Mouse (Mus musculus) heart, embryonic 15.5 days (tissue): Measurements from ENCODE around the gene Fez2. TPM values are rescaled to one million over a fixed set of nuclear protein-coding genes. Genes with fewer than 3 reads are reported as not detected.

Experiments
- ATAC-seq: fragments of 200-750 bp; cut with Nextera tagmentation; replicated peaks from 2 replicates; pipeline ENCODE4 v1.8.0; 2017; ENCODE audit warnings: low read depth, moderate TSS enrichment; ENCODE audit not compliant: insufficient number of reproducible peaks, insufficient read depth, low FRiP score
- H3K27ac ChIP-seq: fragments of 300-500 bp; sonication (generic); 2 replicates; pipeline ENCODE4 v1.5.1; 2015; ENCODE audit warnings: mild to moderate bottlenecking, inconsistent platforms
- H3K27me3 ChIP-seq: fragments of 300-500 bp; sonication (generic); 2 replicates; pipeline ENCODE4 v1.6.1; 2015; ENCODE audit warnings: inconsistent platforms
- H3K36me3 ChIP-seq: fragments of 300-500 bp; sonication (generic); 2 replicates; pipeline ENCODE4 v1.6.1; 2015; ENCODE audit warnings: mild to moderate bottlenecking, inconsistent platforms
- H3K4me1 ChIP-seq: fragments of 300-500 bp; sonication (generic); replicated peaks from 2 replicates; pipeline ENCODE4 v1.6.1; 2015; ENCODE audit warnings: inconsistent platforms
- H3K4me2 ChIP-seq: fragments of 300-500 bp; sonication (generic); 2 replicates; pipeline ENCODE4 v1.6.1; 2015; ENCODE audit warnings: inconsistent platforms, mild to moderate bottlenecking, moderate library complexity
- H3K4me3 ChIP-seq: fragments of 300-500 bp; sonication (generic); 2 replicates; pipeline ENCODE4 v1.5.1; 2015; ENCODE audit warnings: mild to moderate bottlenecking, inconsistent platforms
- H3K9ac ChIP-seq: fragments of 300-500 bp; sonication (generic); 2 replicates; pipeline ENCODE4 v1.6.1; 2015; ENCODE audit warnings: mild to moderate bottlenecking, inconsistent platforms
- H3K9me3 ChIP-seq: fragments of 300-500 bp; sonication (generic); replicated peaks from 2 replicates; pipeline ENCODE4 v1.6.1; 2016; ENCODE audit warnings: inconsistent platforms
- WGBS: fragments of 180-500 bp; shearing (Covaris S2); methylation state at CpG from one replicate; pipeline ENCODE4 v1.1.7; 2015; ENCODE audit warnings: mixed read lengths; 5-methylcytosine and 5-hydroxymethylcytosine counted together
- polyA plus RNA-seq: library from polyadenylated mRNA; unstranded; fragments of >200 nt; fragmentation: Nextera tagmentation; extraction: Ambion mirVana; gene quantifications from 2 replicates; pipeline ENCODE4 v1.2.1, GENCODE M21; 2015

Fez2 gene
- polyA plus RNA-seq, 1 experiment from 2014 or later, result 51.4 TPM

DNA sequence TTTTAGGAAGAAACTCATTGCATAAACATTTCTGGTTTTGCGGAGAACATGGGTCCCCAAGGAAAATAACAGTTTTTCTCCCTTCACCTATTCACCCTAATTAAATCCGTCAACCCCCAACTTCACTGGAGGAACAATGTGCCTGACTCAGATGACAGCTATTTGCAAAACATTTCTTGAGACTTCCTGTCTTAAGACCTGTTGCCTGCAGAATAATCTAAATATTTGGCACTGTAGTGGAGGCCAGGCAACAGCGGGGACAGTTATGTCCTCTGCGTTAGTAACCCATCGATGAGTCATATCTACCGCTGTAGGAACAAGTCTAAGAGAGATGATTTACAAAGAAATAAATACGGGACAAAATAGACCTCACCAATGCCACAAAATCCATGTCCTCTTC is 26.9 kb upstream of the Fez2 start:
- Histone ChIP-seq H3K27me3 (no peaks in the 10 kb centered on the region), H3K27ac (no peak overlapping the region), H3K9ac (no peak overlapping the region), H3K4me3 (no peak overlapping the region), H3K4me1 (no peaks in the 10 kb centered on the region), H3K36me3 (no peaks in the 10 kb centered on the region), H3K9me3 (no peaks in the 10 kb centered on the region), H3K4me2 (no peak overlapping the region)
- no peak for ATAC-seq
- 66% methylated on average over 7 of the region's 7 CpGs for WGBS

DNA sequence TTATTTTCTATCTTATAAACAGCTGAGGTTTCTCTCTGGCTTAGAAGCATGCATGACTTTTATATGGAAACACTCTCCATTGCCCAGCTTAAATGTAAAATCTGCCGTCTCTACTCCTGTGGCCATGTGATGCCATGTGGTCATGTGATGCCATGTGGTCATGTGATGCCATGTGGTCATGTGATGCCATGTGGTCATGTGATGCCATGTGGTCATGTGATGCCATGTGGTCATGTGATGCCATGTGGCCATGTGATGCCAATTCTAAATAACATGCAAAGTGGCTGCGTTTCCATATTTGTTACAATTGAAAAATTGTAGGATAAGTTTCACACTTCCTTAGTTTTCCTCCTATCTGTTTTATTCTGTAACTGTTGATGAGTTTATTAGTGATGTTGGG is 22.8 kb upstream of the Fez2 start:
- Histone ChIP-seq H3K4me2 (no peak overlapping the region), H3K36me3 (no peaks in the 10 kb centered on the region), H3K9ac (no peak overlapping the region), H3K27me3 (no peaks in the 10 kb centered on the region), H3K4me3 (no peak overlapping the region), H3K9me3 (no peaks in the 10 kb centered on the region), H3K4me1 (no peaks in the 10 kb centered on the region), H3K27ac (no peak overlapping the region)
- no peak for ATAC-seq
- 93% methylated on average over 2 of the region's 2 CpGs for WGBS

DNA sequence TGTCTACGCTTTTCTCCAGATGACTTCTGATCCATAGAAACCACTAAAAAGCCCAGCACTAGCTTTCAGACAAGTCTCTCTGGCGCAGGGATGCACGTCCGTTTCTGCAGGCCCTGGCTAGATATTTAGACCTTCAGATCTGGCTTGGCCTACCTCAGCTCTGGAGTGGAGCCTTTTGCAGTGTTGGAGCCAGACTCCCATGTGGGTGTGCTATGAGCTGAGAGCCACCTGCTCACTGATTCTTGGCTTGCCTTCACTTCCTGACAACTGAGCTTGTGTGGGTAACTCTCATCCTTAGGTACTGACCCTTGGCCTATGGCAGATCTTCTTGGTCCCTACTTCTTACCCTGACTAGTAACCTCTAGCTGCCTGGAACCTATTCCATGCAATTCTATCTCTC is 19.2 kb upstream of the Fez2 start:
- no peak overlapping the region for H3K4me3 ChIP-seq
- H3K9me3 ChIP-seq, result no peaks in the 10 kb centered on the region
- no peaks in the 10 kb centered on the region for H3K36me3 ChIP-seq
- no peak overlapping the region for H3K4me2 ChIP-seq
- ATAC-seq, result no peak
- H3K27ac ChIP-seq, result no peak overlapping the region
- H3K4me1 ChIP-seq, result no peaks in the 10 kb centered on the region
- H3K27me3 ChIP-seq, result no peaks in the 10 kb centered on the region
- WGBS, result 80% methylated on average over 4 of the region's 4 CpGs
- no peak overlapping the region for H3K9ac ChIP-seq

DNA sequence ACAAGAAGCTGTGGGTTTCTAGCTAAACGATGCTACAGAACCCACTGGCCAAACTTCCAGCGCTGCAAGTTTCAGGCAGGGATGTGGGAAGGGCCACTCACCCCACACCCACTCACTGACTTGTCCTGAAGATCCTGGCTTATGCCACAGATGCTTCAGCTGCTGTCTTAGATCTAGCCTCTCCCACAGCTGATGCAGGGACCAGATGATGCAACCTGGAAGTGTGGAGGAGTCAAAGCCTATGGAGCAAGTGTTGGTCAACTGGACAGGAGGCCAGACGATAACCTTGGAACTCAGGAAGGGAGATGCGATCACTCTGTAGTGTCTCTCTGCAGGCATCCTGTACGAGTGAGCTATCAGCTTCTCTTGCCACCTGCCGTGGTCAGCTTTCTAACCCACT is 17.7 kb upstream of the Fez2 start:
- WGBS, result 78% methylated on average over 6 of the region's 6 CpGs
- no peak overlapping the region for H3K4me2 ChIP-seq
- H3K9me3 ChIP-seq, result no peaks in the 10 kb centered on the region
- H3K9ac ChIP-seq, result no peak overlapping the region
- ATAC-seq, result no peak
- no peak overlapping the region for H3K4me3 ChIP-seq
- H3K4me1 ChIP-seq, result no peaks in the 10 kb centered on the region
- no peak overlapping the region for H3K27ac ChIP-seq
- no peaks in the 10 kb centered on the region for H3K36me3 ChIP-seq
- no peaks in the 10 kb centered on the region for H3K27me3 ChIP-seq

DNA sequence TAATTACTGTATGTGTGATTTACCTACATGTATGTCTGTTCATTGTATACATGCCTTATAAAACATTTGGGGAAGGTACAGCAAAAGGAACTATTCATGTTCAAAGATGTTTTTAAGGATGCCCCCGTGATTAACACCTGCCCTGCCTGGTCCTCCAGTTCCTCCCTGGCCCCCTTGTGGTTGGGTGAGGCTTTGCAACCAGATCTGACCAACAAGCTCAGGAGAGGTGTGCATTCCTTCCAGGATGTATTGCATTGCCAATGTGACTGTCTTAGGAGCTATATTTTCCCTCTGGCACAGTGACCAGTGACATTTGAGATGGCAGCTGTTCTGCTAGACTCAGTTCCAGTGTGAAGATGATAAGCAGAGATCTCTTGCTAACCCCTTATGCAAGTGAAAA is 16.8 kb upstream of the Fez2 start:
- Histone ChIP-seq H3K9me3 (no peaks in the 10 kb centered on the region), H3K4me1 (no peaks in the 10 kb centered on the region), H3K9ac (no peak overlapping the region), H3K36me3 (no peaks in the 10 kb centered on the region), H3K27me3 (no peaks in the 10 kb centered on the region), H3K27ac (no peak overlapping the region), H3K4me2 (no peak overlapping the region), H3K4me3 (no peak overlapping the region)
- 39% methylated on average over 1 of the region's 1 CpGs for WGBS
- ATAC-seq, result no peak

DNA sequence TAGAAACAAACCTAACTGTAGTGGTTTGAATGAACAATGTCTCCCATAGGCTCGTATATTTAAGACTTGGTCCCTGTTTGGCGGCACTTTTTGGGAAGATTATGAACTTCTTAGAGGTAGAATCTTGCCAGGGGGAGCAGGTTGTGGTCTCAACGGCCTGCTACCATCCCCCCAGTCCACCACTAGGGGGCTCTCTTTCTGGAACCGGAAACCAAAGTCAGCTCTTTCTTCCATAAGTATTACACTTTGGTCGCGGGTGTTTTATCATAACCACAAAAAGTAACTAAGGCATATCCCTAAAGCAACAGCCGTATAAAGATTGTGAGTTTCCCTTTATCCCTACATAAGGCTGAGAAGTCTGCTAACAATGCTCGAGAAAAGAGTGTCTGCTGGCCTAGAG is 12.4 kb upstream of the Fez2 start:
- Histone ChIP-seq H3K9me3 (no peaks in the 10 kb centered on the region), H3K27ac (no peak overlapping the region), H3K36me3 (no peaks in the 10 kb centered on the region), H3K4me3 (no peak overlapping the region), H3K4me1 (no peaks in the 10 kb centered on the region), H3K9ac (no peak overlapping the region), H3K4me2 (no peak overlapping the region), H3K27me3 (no peaks in the 10 kb centered on the region)
- WGBS, result 65% methylated on average over 8 of the region's 8 CpGs
- ATAC-seq, result no peak

DNA sequence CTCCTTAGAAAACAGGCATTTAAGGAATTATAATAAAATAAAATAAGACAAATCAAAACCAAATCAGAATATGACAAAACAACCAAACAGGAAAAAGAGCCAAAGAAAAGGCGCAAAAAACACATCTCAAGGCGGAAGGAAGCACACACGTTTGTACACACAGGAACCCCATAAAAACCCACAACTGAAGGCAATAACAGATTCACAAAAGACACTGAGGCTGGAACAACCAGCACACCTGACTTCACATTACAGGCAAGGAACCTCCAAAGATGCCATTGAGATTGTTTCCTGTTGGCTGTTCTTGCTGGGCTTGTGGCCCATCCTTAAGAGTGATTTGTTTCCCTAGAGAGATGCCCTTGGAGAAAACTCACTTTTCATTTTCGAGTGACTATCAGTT is 11.1 kb upstream of the Fez2 start:
- Histone ChIP-seq H3K9ac (no peak overlapping the region), H3K36me3 (no peaks in the 10 kb centered on the region), H3K4me2 (no peak overlapping the region), H3K27me3 (no peaks in the 10 kb centered on the region), H3K4me3 (no peak overlapping the region), H3K4me1 (peaks cover 9% of the 10 kb centered on the region; the same call in 1 of the 2 replicates), H3K9me3 (no peaks in the 10 kb centered on the region), H3K27ac (no peak overlapping the region)
- no peak for ATAC-seq
- WGBS, result 77% methylated on average over 4 of the region's 4 CpGs

DNA sequence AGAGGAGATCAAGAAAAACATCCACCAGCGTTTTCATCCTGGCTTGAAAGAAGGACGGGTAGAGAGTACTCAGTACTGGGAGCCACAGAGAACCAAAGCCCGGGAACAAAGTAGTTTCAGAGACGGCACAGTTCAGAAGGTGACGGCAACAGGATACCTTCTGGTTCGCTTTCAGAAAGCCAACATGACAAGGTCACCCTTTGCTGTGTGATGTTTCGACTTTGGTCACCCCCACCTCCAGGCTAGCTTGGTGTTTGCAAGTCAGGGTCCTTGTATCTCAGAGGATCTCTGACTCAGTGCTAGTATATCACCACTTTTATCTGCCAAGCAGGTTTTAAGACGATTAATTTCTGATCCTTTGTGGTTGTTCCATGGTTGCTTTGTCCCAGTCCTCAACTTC is 7.1 kb upstream of the Fez2 start:
- Histone ChIP-seq H3K4me3 (no peak overlapping the region), H3K9ac (no peak overlapping the region), H3K27ac (no peak overlapping the region), H3K4me2 (no peak overlapping the region), H3K27me3 (no peaks in the 10 kb centered on the region), H3K9me3 (no peaks in the 10 kb centered on the region), H3K36me3 (no peaks in the 10 kb centered on the region), H3K4me1 (peaks cover 9% of the 10 kb centered on the region; the same call in 1 of the 2 replicates)
- no peak for ATAC-seq
- 75% methylated on average over 8 of the region's 8 CpGs for WGBS

DNA sequence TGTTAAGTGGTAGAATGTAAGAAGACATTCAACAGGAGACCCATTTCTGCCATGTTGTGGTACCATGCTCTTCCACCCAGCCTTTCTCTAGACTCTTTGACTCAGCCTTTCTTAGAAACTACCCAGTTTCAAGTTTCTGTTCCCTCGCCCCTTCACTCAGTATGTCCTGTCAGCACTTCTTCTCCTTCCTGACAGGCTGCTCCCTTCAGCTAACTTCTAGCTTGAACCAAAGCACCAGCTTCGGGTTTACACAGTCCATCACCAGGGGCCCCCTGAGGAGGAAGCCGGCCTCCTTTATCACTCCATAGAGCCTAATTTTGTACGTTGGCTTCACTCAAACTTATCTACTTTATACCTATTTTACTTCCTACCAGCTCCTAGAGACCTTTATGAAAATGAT is 1.3 kb upstream of the Fez2 start:
- Histone ChIP-seq H3K4me2 (no peak overlapping the region), H3K4me1 (peaks cover 18% of the 10 kb centered on the region), H3K4me3 (no peak overlapping the region), H3K9me3 (no peaks in the 10 kb centered on the region), H3K36me3 (no peaks in the 10 kb centered on the region), H3K27me3 (no peaks in the 10 kb centered on the region), H3K27ac (no peak overlapping the region), H3K9ac (no peak overlapping the region)
- ATAC-seq, result no peak
- WGBS, result 61% methylated on average over 4 of the region's 4 CpGs

DNA sequence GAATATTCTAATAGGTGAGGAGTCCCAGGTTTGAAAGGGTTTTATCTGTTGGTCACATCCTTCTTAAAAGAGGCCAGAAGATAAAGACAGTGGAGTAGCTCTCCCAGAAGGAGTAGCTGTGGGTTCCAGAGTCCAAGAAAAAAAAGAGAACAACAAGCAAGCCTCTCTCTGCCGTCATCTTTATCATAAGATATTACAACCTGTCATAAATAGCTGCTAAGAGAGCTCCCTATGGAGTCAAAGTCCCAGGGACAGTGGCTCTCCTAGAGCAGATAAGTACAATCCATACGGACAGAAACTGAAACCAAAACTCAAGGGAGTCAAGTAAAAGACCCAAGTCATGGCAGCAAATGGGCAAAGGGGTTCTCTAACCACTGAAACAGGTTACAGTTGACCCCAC is 2.7 kb downstream of the Fez2 start:
- H3K4me1 ChIP-seq, result peaks cover 17% of the 10 kb centered on the region
- no peak overlapping the region for H3K4me3 ChIP-seq
- H3K9me3 ChIP-seq, result no peaks in the 10 kb centered on the region
- H3K27me3 ChIP-seq, result no peaks in the 10 kb centered on the region
- H3K36me3 ChIP-seq, result no peaks in the 10 kb centered on the region; the same call in 1 of the 2 replicates
- no peak overlapping the region for H3K4me2 ChIP-seq
- no peak overlapping the region for H3K9ac ChIP-seq
- ATAC-seq, result no peak
- 46% methylated on average over 2 of the region's 2 CpGs for whole genome bisulfite sequencing
- no peak overlapping the region; the same call in 1 of the 2 replicates for H3K27ac ChIP-seq

DNA sequence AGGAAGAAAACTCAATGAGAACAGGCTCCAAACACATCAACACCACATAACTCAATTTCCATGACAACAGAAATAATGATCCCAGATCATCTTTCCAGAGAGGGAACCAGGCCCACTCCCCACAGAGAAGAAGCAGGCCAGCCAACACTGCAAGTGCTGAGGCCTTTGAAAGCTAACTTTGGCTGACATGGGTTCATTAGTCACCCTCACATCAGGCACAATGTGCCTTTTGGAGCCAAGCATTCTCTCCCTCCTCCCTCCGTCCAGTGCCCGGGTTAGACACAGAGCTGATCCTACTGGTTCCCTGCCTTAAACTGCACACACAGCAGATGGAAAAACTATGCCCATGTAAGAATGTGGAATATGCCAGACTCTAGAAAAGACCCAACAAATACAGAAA is 8.1 kb downstream of the Fez2 start:
- Histone ChIP-seq H3K9ac (no peak overlapping the region), H3K27me3 (no peaks in the 10 kb centered on the region), H3K36me3 (no peaks in the 10 kb centered on the region; the same call in 1 of the 2 replicates), H3K9me3 (no peaks in the 10 kb centered on the region), H3K4me1 (peaks cover 16% of the 10 kb centered on the region), H3K4me3 (no peak overlapping the region), H3K4me2 (no peak overlapping the region), H3K27ac (no peak overlapping the region)
- ATAC-seq, result no peak
- 72% methylated on average over 2 of the region's 2 CpGs for WGBS

DNA sequence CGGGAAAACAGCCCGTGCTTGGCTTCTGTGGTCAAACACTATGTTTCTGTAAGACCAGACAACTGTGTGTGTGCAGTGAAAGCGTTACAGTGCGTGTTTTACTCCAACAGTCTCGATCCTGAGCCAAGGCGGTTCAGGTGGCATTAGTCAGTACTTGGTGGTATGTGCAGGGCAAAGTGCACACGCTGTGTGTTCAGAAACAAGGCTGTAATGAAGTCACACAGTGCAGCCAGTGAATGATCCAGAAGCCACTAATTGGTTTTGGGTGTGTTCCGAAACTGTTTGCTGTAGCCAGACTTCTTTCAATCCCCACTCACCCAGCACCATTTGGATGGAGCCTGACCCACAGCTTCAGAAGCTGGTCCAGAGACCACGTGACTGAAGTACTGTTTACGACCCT is 9.6 kb downstream of the Fez2 start:
- no peaks in the 10 kb centered on the region for H3K27me3 ChIP-seq
- H3K27ac ChIP-seq, result no peak overlapping the region; the same call in 1 of the 2 replicates
- no peak overlapping the region for H3K4me2 ChIP-seq
- ATAC-seq, result no peak
- H3K4me1 ChIP-seq, result peaks cover 20% of the 10 kb centered on the region
- H3K36me3 ChIP-seq, result peaks cover 5% of the 10 kb centered on the region; the same call in 1 of the 2 replicates
- H3K4me3 ChIP-seq, result no peak overlapping the region
- H3K9me3 ChIP-seq, result no peaks in the 10 kb centered on the region
- no peak overlapping the region for H3K9ac ChIP-seq
- WGBS, result 83% methylated on average over 10 of the region's 10 CpGs
